Mouse (Mus musculus): Measurements from ENCODE around the gene Dnaja4. TPM values are rescaled to one million over a fixed set of nuclear protein-coding genes. Genes with fewer than 3 reads are reported as not detected.

Gene Dnaja4
- polyA plus RNA-seq (2012; rRNA removed): 6.3 and 7.3 TPM in 2 replicates

DNA sequence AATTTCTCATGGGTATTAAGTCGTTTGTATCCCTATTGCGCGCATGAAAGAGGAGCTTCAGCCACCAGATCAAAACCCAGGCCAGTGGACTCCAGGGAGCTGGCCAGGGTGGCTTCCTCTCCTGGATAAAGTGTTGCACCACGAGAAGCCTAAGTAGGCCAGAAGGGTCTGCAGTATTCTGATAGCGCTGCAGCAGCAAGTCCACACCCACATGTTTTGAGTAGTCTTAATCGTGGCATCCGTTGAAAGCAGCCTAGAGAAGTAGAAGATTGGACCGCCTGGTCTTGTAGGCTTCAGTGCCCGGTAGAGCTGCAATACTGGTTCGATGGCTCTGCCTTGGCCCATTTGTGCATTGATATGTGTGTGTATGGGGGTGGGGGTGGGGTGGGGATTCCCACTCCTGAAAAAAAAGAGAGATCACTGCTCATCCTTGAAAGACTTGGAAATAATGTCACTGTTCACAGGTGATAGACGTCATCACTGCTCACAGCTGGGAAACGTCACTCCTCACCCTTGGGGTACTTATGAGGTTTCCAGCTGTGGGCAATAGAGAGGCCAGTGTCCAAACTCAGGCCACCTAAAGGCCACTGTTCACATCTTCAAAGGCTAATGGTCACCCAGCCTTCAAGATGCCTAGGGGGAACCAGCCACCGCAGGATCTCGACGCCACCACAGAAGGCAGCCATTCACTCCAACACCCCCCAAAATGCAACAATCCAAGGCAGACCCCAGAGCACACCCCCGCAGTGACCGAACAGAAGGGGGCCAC, at the start of gene Dnaja4:
TSS of gene Dnaja4 (plus strand) at position 556 of the 769 bp plus-strand sequence.
- DNase-seq (ENCODE audit: low read depth): no peak
- no peak for TF ChIP-seq CTCF (IDR thresholded peaks at IDR 0.05; ENCODE audit: borderline replicate concordance, extremely low read depth, insufficient read depth, insufficient read length)
- TF ChIP-seq POLR2A (IDR thresholded peaks at IDR 0.05; ENCODE audit: borderline replicate concordance, extremely low read depth, insufficient read depth, insufficient read length, poor library complexity, severe bottlenecking): no peak

DNA sequence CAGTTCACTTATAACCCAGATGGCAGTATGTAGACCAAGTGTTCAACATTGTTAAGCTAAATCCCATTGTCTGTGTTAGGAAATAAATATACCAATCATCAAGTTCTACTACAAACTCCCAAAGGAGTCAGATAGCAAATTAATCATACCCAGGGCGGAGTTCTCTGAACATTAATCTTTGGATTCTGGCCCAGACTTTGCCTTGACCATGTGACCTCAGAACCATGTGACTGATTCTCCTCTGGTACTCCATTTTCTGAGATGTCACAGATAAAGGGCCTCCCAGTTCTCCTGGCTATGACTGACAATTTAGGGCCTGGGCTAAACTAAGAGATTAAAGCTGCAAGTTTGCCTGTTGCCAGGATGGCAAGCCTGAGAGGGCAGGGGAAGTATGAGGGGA, 49.3 kb upstream of the Dnaja4 start:
- DNase-seq (ENCODE audit: low read depth): no peak
- TF ChIP-seq CTCF (IDR thresholded peaks at IDR 0.05; ENCODE audit: borderline replicate concordance, extremely low read depth, insufficient read depth, insufficient read length) (no peak), POLR2A (IDR thresholded peaks at IDR 0.05; ENCODE audit: borderline replicate concordance, extremely low read depth, insufficient read depth, insufficient read length, poor library complexity, severe bottlenecking) (no peak)

GRCm38 (mm10) chr9:54652778-54653177, 45.9 kb upstream of the Dnaja4 start:
- no peak for DNase-seq (ENCODE audit: low read depth)
- TF ChIP-seq POLR2A (IDR thresholded peaks at IDR 0.05; ENCODE audit: borderline replicate concordance, extremely low read depth, insufficient read depth, insufficient read length, poor library complexity, severe bottlenecking) (no peak), CTCF (IDR thresholded peaks at IDR 0.05; ENCODE audit: borderline replicate concordance, extremely low read depth, insufficient read depth, insufficient read length) (no peak)

DNA sequence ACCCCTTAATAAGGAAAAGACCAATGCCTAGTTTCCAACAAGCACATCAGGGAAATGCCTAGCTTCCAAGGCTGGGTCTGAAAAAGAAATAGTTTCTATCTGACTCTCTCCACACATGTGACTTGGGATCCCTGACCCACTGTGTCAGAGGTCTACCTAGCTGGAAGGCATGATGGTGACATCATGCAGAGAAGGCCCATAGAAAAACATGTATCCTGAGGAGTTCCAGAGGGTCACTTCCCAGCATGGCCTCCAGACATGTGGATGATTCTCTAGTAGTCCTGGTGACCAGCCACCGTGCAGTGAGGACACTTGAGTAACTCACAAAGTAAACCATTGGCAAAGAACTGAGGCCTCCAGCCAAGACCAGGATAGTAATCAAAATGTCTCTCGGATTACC, 42.8 kb upstream of the Dnaja4 start:
- DNase-seq (ENCODE audit: low read depth): no peak
- TF ChIP-seq CTCF (IDR thresholded peaks at IDR 0.05; ENCODE audit: borderline replicate concordance, extremely low read depth, insufficient read depth, insufficient read length): no peak
- TF ChIP-seq POLR2A (IDR thresholded peaks at IDR 0.05; ENCODE audit: borderline replicate concordance, extremely low read depth, insufficient read depth, insufficient read length, poor library complexity, severe bottlenecking): no peak

DNA sequence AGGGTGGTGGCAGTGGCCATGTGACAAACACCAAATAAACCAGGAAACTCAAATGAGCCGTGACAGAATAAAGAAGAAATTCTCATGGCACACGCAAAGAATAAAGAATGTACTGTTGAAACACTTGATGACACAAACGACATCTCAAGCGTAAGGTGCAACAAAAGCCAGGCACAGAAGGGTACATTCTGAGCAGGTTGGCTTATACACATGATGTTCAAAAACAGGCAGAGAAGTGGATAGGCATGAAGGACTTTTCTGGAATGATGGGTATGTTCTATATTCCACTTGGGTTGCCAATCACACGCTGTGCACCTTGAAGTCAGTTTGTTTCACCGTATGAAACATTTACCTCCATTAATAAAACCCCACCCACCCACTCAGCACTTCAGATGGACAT, 42.3 kb upstream of the Dnaja4 start:
- DNase-seq (ENCODE audit: low read depth): no peak
- no peak for TF ChIP-seq CTCF (IDR thresholded peaks at IDR 0.05; ENCODE audit: borderline replicate concordance, extremely low read depth, insufficient read depth, insufficient read length)
- no peak for TF ChIP-seq POLR2A (IDR thresholded peaks at IDR 0.05; ENCODE audit: borderline replicate concordance, extremely low read depth, insufficient read depth, insufficient read length, poor library complexity, severe bottlenecking)

DNA sequence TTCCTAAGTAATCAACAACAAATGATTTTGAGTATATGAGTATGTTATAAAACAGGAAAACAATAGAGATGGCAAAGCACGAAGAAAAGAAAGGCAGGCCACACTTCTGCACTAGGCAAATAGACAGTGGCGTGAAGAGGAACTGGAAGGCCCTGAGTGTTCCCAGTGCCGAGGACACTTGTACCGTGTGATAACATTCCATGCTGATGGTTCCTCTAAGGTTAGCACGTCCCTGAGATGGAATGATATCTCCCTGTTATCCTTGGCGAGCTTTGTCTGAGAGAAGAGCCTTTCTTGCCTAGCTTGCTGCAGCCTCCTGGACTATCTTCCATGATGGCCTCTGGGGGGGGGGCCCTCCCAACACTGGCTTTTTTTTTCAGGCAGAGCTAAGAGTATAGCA, 39.9 kb upstream of the Dnaja4 start:
- DNase-seq (ENCODE audit: low read depth): no peak
- no peak for TF ChIP-seq POLR2A (IDR thresholded peaks at IDR 0.05; ENCODE audit: borderline replicate concordance, extremely low read depth, insufficient read depth, insufficient read length, poor library complexity, severe bottlenecking)
- TF ChIP-seq CTCF (IDR thresholded peaks at IDR 0.05; ENCODE audit: borderline replicate concordance, extremely low read depth, insufficient read depth, insufficient read length): no peak

- DNase-seq (ENCODE audit: low read depth): peak; percentile 81
- TF ChIP-seq CTCF (IDR thresholded peaks at IDR 0.05; ENCODE audit: borderline replicate concordance, extremely low read depth, insufficient read depth, insufficient read length) (no peak), POLR2A (IDR thresholded peaks at IDR 0.05; ENCODE audit: borderline replicate concordance, extremely low read depth, insufficient read depth, insufficient read length, poor library complexity, severe bottlenecking) (no peak)
These were observed 36.9 kb upstream of the Dnaja4 start, which contains the start of gene Acsbg1 for GRCm38 (mm10) chr9:54661605-54662377. Acsbg1 (minus strand) TSS chr9:54661870.

DNA sequence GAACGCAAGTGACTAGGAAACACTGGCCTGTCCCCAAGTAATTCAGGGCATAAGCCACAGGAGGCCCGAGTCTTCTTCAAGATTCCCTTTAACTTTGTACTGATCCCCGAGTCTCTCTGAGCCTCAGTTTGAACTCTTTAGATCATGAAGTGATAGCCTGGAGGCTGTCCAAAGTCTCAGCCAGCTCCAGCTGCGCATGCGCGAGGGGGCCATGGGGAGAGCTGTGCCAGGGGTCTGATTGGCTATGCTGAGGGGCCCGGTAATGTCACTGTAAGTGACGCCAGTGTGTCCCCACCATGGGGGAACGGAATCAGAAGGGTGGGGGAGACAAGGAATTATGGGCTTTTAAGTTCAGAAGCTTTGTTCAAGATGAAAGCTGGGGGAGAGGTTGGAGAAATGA, 34.3 kb upstream of the Dnaja4 start:
- TF ChIP-seq CTCF (IDR thresholded peaks at IDR 0.05; ENCODE audit: borderline replicate concordance, extremely low read depth, insufficient read depth, insufficient read length): no peak
- TF ChIP-seq POLR2A (IDR thresholded peaks at IDR 0.05; ENCODE audit: borderline replicate concordance, extremely low read depth, insufficient read depth, insufficient read length, poor library complexity, severe bottlenecking): no peak
- DNase-seq (ENCODE audit: low read depth): no peak

DNA sequence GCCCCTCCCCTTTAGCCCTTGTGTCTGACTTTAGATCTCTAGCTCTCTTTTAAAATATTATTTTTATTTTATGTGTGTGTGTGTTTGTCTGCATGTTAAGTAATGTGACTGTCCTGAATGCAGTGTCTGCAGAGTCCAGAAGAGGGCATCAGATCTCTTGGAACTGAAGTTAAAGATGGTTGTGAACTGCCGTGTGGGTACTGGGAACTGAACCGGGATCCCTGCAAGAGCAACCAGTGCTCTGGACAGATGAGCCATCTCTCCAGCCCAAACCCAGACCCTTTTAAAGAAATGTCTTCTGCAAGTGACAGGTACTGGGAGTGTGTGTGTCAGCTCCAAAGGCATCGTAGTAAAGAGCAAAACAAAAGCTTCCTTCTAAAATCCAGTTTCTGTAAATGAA, 32.6 kb upstream of the Dnaja4 start:
- TF ChIP-seq CTCF (IDR thresholded peaks at IDR 0.05; ENCODE audit: borderline replicate concordance, extremely low read depth, insufficient read depth, insufficient read length) (no peak), POLR2A (IDR thresholded peaks at IDR 0.05; ENCODE audit: borderline replicate concordance, extremely low read depth, insufficient read depth, insufficient read length, poor library complexity, severe bottlenecking) (no peak)
- DNase-seq (ENCODE audit: low read depth): no peak

DNA sequence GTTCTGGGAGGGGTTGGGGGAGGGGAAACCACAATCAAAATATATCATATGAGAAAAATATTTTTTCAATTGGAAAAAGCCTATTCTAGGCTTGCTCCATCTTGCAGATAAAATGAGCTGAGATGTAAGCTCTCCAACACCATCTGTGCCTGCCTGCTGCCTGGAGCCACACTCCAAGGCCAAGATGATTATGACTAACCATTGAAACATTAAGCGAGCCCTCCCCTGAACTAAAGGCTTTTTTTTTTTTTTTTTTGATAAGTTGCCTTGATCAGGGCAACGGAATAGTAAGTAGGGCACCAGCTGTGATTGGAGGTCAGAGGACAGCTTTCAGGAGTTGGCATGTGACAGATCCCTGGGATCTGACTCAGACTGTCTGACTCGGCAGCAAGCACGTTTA, 30.2 kb upstream of the Dnaja4 start:
- DNase-seq (ENCODE audit: low read depth): peak; percentile 49
- TF ChIP-seq CTCF (IDR thresholded peaks at IDR 0.05; ENCODE audit: borderline replicate concordance, extremely low read depth, insufficient read depth, insufficient read length): no peak
- TF ChIP-seq POLR2A (IDR thresholded peaks at IDR 0.05; ENCODE audit: borderline replicate concordance, extremely low read depth, insufficient read depth, insufficient read length, poor library complexity, severe bottlenecking): no peak

GRCm38 (mm10) chr9:54671962-54672361, 26.7 kb upstream of the Dnaja4 start:
- no peak for TF ChIP-seq CTCF (IDR thresholded peaks at IDR 0.05; ENCODE audit: borderline replicate concordance, extremely low read depth, insufficient read depth, insufficient read length)
- TF ChIP-seq POLR2A (IDR thresholded peaks at IDR 0.05; ENCODE audit: borderline replicate concordance, extremely low read depth, insufficient read depth, insufficient read length, poor library complexity, severe bottlenecking): no peak
- DNase-seq (ENCODE audit: low read depth): no peak
